Mouse (Mus musculus): ENCODE results near the gene Atp8b4. TPM values are rescaled to one million over a fixed set of nuclear protein-coding genes. Genes with fewer than 3 reads are reported as not detected.

Atp8b4 gene
- total RNA-seq, 2 experiments from 2014 or later = 0.09 TPM; not detected in 1

- DNase-seq (ENCODE audit: extremely low spot score in 1 of 2, low spot score in 2 of 2) = no peak
- Histone ChIP-seq H3K27ac (no peak overlapping the region), H3K4me3 (no peak overlapping the region)
- TF ChIP-seq CTCF (IDR thresholded peaks at IDR 0.05) = no peak
- intact Hi-C loops (cut with DNase I) = no loop called here
These were observed 5.2 kb downstream of the Atp8b4 start for GRCm38 (mm10) chr2:126495230-126495629.

GRCm38 (mm10) chr2:126493306-126493705, 7.2 kb downstream of the Atp8b4 start:
- DNase-seq (ENCODE audit: extremely low spot score in 1 of 2, low spot score in 2 of 2) = no peak
- Histone ChIP-seq H3K27ac (no peak overlapping the region), H3K4me3 (no peak overlapping the region)
- no peak for TF ChIP-seq CTCF (IDR thresholded peaks at IDR 0.05)
- intact Hi-C loops (cut with DNase I) = no loop called here

DNA sequence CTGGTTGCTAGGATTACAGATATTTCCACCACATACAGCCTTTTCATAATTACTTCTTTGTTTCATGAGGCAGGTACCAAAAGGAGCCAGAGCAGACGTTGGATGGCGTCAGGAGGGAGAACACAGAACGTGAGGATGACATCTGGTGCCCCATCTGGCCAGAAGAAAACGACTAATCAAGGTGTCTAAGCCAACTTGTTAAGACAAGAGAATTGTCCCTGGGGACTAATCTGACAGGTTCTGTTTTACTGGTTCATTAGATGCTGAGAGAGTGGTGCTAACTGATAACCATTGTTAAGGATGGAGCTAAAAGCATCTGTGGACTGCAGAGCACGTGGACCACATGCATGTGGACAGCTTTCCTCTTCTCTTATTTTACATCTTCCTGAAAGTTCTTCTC, 7.8 kb downstream of the Atp8b4 start:
- no peak overlapping the region for H3K4me3 ChIP-seq
- TF ChIP-seq CTCF (IDR thresholded peaks at IDR 0.05) = no peak
- intact Hi-C loops (cut with DNase I) = no loop called here
- no peak for DNase-seq (ENCODE audit: extremely low spot score in 1 of 2, low spot score in 2 of 2)
- H3K27ac ChIP-seq = no peak overlapping the region

DNA sequence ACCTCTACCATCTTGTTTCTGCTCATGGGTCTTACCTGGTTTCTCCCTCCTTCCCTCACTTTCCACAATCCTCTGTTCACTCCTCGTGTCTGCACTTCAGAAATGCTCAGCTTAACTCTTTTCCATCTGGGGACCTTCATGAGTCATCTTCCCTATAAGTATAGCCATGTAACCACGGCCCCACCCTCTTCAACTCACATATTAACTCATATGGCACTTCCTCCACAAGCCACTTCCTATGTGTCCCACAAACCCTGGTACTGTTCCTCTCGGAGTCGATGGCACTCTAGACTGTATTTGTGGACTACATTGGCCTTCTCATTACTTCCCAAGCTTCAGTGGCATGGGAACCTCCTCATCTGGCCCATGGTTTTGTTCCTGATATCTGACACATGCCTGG, 9.0 kb downstream of the Atp8b4 start:
- Histone ChIP-seq H3K4me3 (no peak overlapping the region), H3K27ac (no peak overlapping the region)
- no peak for TF ChIP-seq CTCF (IDR thresholded peaks at IDR 0.05)
- intact Hi-C loops (cut with DNase I) = no loop called here
- no peak for DNase-seq (ENCODE audit: extremely low spot score in 1 of 2, low spot score in 2 of 2)

DNA sequence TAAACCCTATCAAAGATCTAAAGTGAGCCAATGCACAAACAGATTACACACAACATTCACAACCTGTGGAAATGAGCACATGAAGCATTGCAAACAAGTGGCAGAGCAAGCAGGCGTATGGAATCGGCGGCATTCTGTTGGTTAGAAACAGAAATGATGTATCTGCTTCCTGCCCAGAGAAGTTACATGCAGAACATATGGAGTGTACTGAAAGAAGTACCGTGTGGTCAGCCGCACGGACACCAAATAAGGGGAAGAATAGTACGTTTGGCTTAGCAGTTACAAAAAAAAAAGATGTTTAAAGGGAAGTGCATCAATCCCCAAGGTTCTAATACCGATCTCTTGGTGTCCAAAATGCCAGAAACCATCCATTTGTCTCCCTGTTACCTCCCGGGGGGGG, 9.9 kb downstream of the Atp8b4 start:
- TF ChIP-seq CTCF (IDR thresholded peaks at IDR 0.05) = no peak
- no peak for DNase-seq (ENCODE audit: extremely low spot score in 1 of 2, low spot score in 2 of 2)
- no peak overlapping the region for H3K27ac ChIP-seq
- intact Hi-C loops (cut with DNase I) = no loop called here
- no peak overlapping the region for H3K4me3 ChIP-seq

DNA sequence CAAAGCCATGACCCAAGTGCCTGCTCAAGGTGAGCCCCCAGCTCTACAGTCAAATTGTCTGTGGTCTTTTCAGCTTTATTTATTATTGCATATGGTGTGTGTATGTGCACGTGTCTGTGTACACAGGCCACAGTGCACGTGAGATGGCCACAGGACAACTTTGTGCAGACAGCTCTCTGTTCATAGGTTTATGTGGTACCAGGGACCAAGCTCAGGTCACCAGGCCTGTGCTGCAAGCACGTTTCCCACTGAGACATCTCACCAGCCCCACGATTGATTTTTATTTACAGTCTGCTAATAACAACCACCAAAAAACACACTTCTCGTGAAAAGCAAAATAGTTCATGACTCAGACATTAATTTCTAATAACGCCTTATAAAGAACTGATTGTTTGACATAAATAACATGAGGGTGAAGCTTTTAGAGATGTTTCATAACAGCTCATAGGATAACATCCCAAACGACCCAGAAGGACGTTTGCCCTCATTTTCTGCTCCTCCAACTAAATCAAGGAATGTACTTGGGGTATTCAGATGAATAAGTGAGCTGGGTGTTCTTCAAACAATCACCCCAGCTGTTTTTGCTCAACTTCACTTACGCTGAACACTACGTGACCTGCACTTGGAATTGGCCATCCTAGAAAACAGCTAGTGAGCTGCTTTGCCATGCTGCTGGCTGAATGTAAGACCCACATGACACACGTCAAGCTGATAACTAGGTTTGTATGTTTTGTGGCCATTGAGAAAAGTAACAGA, 15.0 kb downstream of the Atp8b4 start:
- no peak overlapping the region for H3K27ac ChIP-seq
- no peak for TF ChIP-seq CTCF (IDR thresholded peaks at IDR 0.05)
- H3K4me3 ChIP-seq = no peak overlapping the region
- intact Hi-C loops (cut with DNase I) = no loop called here
- DNase-seq (ENCODE audit: extremely low spot score in 1 of 2, low spot score in 2 of 2) = no peak

- Histone ChIP-seq H3K4me3 (no peak overlapping the region), H3K27ac (no peak overlapping the region)
- DNase-seq (ENCODE audit: extremely low spot score in 1 of 2, low spot score in 2 of 2) = no peak
- TF ChIP-seq CTCF (IDR thresholded peaks at IDR 0.05) = no peak
- intact Hi-C loops (cut with DNase I) = no loop called here
These were observed 17.1 kb downstream of the Atp8b4 start for GRCm38 (mm10) chr2:126483337-126483736.

GRCm38 (mm10) chr2:126477556-126477955, 22.9 kb downstream of the Atp8b4 start:
- no peak overlapping the region for H3K27ac ChIP-seq
- no peak for TF ChIP-seq CTCF (IDR thresholded peaks at IDR 0.05)
- no peak overlapping the region for H3K4me3 ChIP-seq
- DNase-seq (ENCODE audit: extremely low spot score in 1 of 2, low spot score in 2 of 2) = no peak
- intact Hi-C loops (cut with DNase I) = no loop called here

- intact Hi-C loops (cut with DNase I) = no loop called here
- no peak for TF ChIP-seq CTCF (IDR thresholded peaks at IDR 0.05)
- no peak overlapping the region for H3K4me3 ChIP-seq
These were observed 24.6 kb downstream of the Atp8b4 start for GRCm38 (mm10) chr2:126475681-126476410.

GRCm38 (mm10) chr2:126474019-126474418, 26.5 kb downstream of the Atp8b4 start:
- intact Hi-C loops (cut with DNase I) = no loop called here
- no peak overlapping the region for H3K27ac ChIP-seq
- no peak for DNase-seq (ENCODE audit: extremely low spot score in 1 of 2, low spot score in 2 of 2)
- no peak for TF ChIP-seq CTCF (IDR thresholded peaks at IDR 0.05)
- no peak overlapping the region for H3K4me3 ChIP-seq

More at GRCm38 (mm10) chr2:126475681-126476410, 24.6 kb downstream of the Atp8b4 start:
- no peak for DNase-seq (ENCODE audit: extremely low spot score in 1 of 2, low spot score in 2 of 2)
- no peak overlapping the region for H3K27ac ChIP-seq

DNA sequence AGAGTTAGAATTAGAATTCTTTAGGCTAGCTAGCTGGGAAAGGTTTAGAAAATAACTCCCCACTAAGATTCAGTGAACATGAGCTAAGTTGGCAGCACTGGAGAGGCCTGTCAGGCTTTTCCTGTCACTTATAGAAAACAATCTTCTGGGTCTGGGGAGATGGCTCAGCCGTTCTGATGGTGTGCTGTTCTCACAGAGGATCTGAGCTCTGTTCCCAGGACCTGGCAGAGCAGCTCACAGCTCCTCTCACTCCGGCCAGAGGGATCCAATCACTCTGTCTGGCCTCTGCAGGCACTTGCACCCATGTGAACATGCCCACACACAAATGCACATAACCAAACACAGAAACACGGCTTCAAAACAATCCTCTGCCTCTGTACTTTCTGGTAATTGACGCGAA, 27.6 kb downstream of the Atp8b4 start:
- Histone ChIP-seq H3K4me3 (no peak overlapping the region), H3K27ac (no peak overlapping the region)
- no peak for DNase-seq (ENCODE audit: extremely low spot score in 1 of 2, low spot score in 2 of 2)
- no peak for TF ChIP-seq CTCF (IDR thresholded peaks at IDR 0.05)
- intact Hi-C loops (cut with DNase I) = no loop called here

DNA sequence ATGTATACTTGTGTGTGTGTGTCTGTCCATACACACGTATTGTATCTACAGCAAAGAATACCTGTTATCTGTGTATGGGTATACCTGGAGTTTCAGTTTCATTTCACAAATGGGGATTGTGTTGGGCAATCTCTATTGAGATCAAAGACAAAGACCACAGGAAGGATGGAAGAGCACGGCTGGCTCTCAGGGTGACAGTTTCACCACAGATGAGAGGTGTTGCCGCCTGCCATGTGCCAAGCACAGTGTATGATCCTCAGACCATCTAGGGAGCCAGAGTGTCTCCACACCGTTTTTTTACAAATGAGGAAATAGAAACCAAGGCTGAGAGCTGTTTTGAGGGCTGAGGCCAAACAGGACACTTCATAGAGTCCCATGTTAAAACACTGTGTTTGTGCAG, 32.7 kb downstream of the Atp8b4 start:
- H3K27ac ChIP-seq = no peak overlapping the region
- no peak overlapping the region for H3K4me3 ChIP-seq
- no peak for TF ChIP-seq CTCF (IDR thresholded peaks at IDR 0.05)
- intact Hi-C loops (cut with DNase I) = no loop called here
- no peak for DNase-seq (ENCODE audit: extremely low spot score in 1 of 2, low spot score in 2 of 2)

Measured in left cerebral cortex, adult 2 months (tissue).